Mouse (Mus musculus): ENCODE results near the gene Rnasel.

The Rnasel gene

GRCm38 (mm10) chr1:153749211-153749801, at the start of gene Rnasel:
Gene Rnasel, plus strand, starts transcription at chr1:153749426.
- DNase-seq: peak; percentile 65

GRCm38 (mm10) chr1:153700448-153701063, 48.7 kb upstream of the Rnasel start:
- no peak for DNase-seq

GRCm38 (mm10) chr1:153701461-153701860, 47.8 kb upstream of the Rnasel start:
- DNase-seq: no peak

GRCm38 (mm10) chr1:153702166-153702852, 46.9 kb upstream of the Rnasel start:
- no peak for DNase-seq

- DNase-seq: no peak
Observed at GRCm38 (mm10) chr1:153702853-153703410, 46.3 kb upstream of the Rnasel start.

- no peak for DNase-seq
Observed at GRCm38 (mm10) chr1:153703445-153703991, 45.7 kb upstream of the Rnasel start.

GRCm38 (mm10) chr1:153704174-153704573, 45.1 kb upstream of the Rnasel start:
- DNase-seq: no peak

GRCm38 (mm10) chr1:153704996-153705395, 44.2 kb upstream of the Rnasel start:
- DNase-seq: no peak

- no peak for DNase-seq
Observed at GRCm38 (mm10) chr1:153708626-153709025, 40.6 kb upstream of the Rnasel start.

- DNase-seq: no peak
Observed at GRCm38 (mm10) chr1:153709451-153709850, 39.8 kb upstream of the Rnasel start.

- DNase-seq: no peak
Observed at GRCm38 (mm10) chr1:153711544-153712262, 37.5 kb upstream of the Rnasel start.

- DNase-seq: no peak
Observed at GRCm38 (mm10) chr1:153712633-153713032, 36.6 kb upstream of the Rnasel start.

GRCm38 (mm10) chr1:153717990-153718389, 31.2 kb upstream of the Rnasel start:
- DNase-seq: no peak

GRCm38 (mm10) chr1:153720935-153721334, 28.3 kb upstream of the Rnasel start:
- DNase-seq: no peak

- DNase-seq: no peak
Observed at GRCm38 (mm10) chr1:153721565-153722310, 27.5 kb upstream of the Rnasel start.

GRCm38 (mm10) chr1:153723426-153723825, 25.8 kb upstream of the Rnasel start:
- no peak for DNase-seq

- DNase-seq: no peak
Observed at GRCm38 (mm10) chr1:153726636-153727035, 22.6 kb upstream of the Rnasel start.

- no peak for DNase-seq
Observed at GRCm38 (mm10) chr1:153729806-153730205, 19.4 kb upstream of the Rnasel start.

- no peak for DNase-seq
Observed at GRCm38 (mm10) chr1:153730671-153731070, 18.6 kb upstream of the Rnasel start.

GRCm38 (mm10) chr1:153733181-153733580, 16.0 kb upstream of the Rnasel start:
- DNase-seq: no peak

GRCm38 (mm10) chr1:153734866-153735265, 14.4 kb upstream of the Rnasel start:
- no peak for DNase-seq

- DNase-seq: no peak
Observed at GRCm38 (mm10) chr1:153736096-153736495, 13.1 kb upstream of the Rnasel start.

Measured in cerebellum, adult 8-10 months (tissue).